Mouse (Mus musculus) stomach, embryonic 14.5 days (tissue): Measurements from ENCODE around the gene Ins2. TPM values are rescaled to one million over a fixed set of nuclear protein-coding genes. Genes with fewer than 3 reads are reported as not detected.

ENCODE experiments used
- ATAC-seq: fragments of 200-750 bp; cut with Nextera tagmentation; 2 replicates; pipeline ENCODE4 v1.8.0; 2017; ENCODE audit warnings: low read depth, moderate TSS enrichment; ENCODE audit not compliant: insufficient number of reproducible peaks, insufficient read depth, low FRiP score
- H3K27ac ChIP-seq: fragments of 300-500 bp; sonication (generic); 2 replicates; pipeline ENCODE4 v1.5.1; 2014; ENCODE audit warnings: mild to moderate bottlenecking, low read length, moderate library complexity, mixed read lengths
- H3K27me3 ChIP-seq: fragments of 300-500 bp; sonication (generic); 2 replicates; pipeline ENCODE4 v1.6.1; 2014; ENCODE audit warnings: low read length, control low read depth, mixed read lengths; ENCODE audit not compliant: control insufficient read depth, insufficient read depth
- H3K36me3 ChIP-seq: fragments of 300-500 bp; sonication (generic); 2 replicates; pipeline ENCODE4 v1.6.1; 2014; ENCODE audit warnings: mild to moderate bottlenecking, control low read depth, low read length, moderate library complexity, mixed read lengths; ENCODE audit not compliant: control insufficient read depth, insufficient read depth
- H3K4me1 ChIP-seq: fragments of 300-500 bp; sonication (generic); 2 replicates; pipeline ENCODE4 v1.6.1; 2014; ENCODE audit warnings: low read length, control low read depth, mixed read lengths; ENCODE audit not compliant: control insufficient read depth, insufficient read depth
- H3K4me2 ChIP-seq: fragments of 300-500 bp; sonication (generic); replicated peaks from 2 replicates; pipeline ENCODE4 v1.6.1; 2014; ENCODE audit warnings: low read depth, low read length, control low read depth
- H3K4me3 ChIP-seq: fragments of 300-500 bp; sonication (generic); 2 replicates; pipeline ENCODE4 v1.5.1; 2014; ENCODE audit warnings: low read depth, low read length, control low read depth
- H3K9ac ChIP-seq: fragments of 300-500 bp; sonication (generic); replicated peaks from 2 replicates; pipeline ENCODE4 v1.6.1; 2014; ENCODE audit warnings: low read depth, mild to moderate bottlenecking, control low read depth, low read length, moderate library complexity, mixed read lengths
- H3K9me3 ChIP-seq: fragments of 300-500 bp; sonication (generic); 2 replicates; pipeline ENCODE4 v1.6.1; 2016; ENCODE audit warnings: low read depth, low read length, control low read depth; ENCODE audit not compliant: control insufficient read depth
- WGBS: fragments of 180-500 bp; shearing (Covaris S2); extraction: QIAGEN DNeasy Blood & Tissue Kit; methylation state at CpG from one replicate; pipeline ENCODE4 v1.1.7; 2014; 5-methylcytosine and 5-hydroxymethylcytosine counted together
- polyA plus RNA-seq: library from polyadenylated mRNA; unstranded; fragments of >200 nt; fragmentation: Nextera tagmentation; extraction: Ambion mirVana; gene quantifications from 2 replicates; pipeline ENCODE4 v1.2.1, GENCODE M21; 2014

Ins2 gene
- polyA plus RNA-seq, 1 experiment from 2014 or later: not detected

DNA sequence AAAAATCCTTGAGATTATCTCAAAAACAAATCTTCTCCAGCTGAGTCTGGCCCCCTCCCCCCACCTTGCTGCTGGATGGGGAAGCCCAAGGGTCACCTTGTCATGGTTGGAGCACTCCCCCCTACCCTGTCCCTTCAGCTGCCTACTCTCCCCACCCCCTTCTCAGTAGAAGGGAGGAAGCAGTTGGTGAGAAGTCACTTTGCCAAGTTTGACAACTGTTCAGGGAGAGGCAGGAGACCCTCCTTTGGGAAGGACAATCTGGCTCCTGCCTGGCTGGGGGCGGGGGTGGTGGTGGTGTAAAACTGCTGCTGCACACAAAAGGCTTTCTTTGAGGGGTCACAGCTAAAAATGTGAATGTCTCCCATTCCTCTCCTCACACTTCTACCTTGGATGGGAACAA is 74.9 kb downstream of the Ins2 start:
- Histone ChIP-seq H3K9me3 (peaks cover 21% of the 10 kb centered on the region), H3K4me3 (no peak overlapping the region), H3K27ac (no peak overlapping the region), H3K4me1 (no peaks in the 10 kb centered on the region), H3K36me3 (peaks cover 5% of the 10 kb centered on the region; the same call in 1 of the 2 replicates), H3K9ac (no peak overlapping the region), H3K4me2 (no peak overlapping the region), H3K27me3 (0 out of 2 replicates have a peak, but pooled peaks cover 11% of the 10 kb centered on the region)
- ATAC-seq: no peak
- 82% methylated on average over 1 of the region's 1 CpGs for WGBS

DNA sequence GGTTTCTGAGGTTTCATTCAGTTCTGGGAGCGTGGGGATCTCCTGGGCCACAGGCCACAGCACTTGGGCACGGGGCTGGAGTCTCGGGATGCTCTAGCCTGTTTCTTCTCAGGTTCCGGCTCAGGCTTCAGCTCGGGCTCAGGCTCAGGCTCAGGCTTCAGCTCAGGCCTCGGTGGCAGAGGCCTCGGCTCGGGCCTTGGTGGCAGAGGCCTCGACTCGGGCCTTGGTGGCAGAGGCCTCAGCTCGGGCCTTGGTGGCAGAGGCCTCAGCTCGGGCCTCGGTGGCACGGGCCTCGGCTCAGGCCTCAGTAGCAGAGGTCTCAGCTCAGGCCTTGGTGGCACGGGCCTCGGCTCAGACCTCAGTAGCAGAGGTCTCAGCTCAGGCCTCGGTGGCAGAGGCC is 75.7 kb downstream of the Ins2 start:
- WGBS: 91% methylated on average over 18 of the region's 18 CpGs
- Histone ChIP-seq H3K36me3 (peaks cover 5% of the 10 kb centered on the region; the same call in 1 of the 2 replicates), H3K4me1 (no peaks in the 10 kb centered on the region), H3K4me3 (no peak overlapping the region), H3K27me3 (0 out of 2 replicates have a peak, but pooled peaks cover 11% of the 10 kb centered on the region), H3K9ac (no peak overlapping the region), H3K27ac (no peak overlapping the region), H3K4me2 (no peak overlapping the region), H3K9me3 (peaks cover 21% of the 10 kb centered on the region)
- ATAC-seq: no peak

DNA sequence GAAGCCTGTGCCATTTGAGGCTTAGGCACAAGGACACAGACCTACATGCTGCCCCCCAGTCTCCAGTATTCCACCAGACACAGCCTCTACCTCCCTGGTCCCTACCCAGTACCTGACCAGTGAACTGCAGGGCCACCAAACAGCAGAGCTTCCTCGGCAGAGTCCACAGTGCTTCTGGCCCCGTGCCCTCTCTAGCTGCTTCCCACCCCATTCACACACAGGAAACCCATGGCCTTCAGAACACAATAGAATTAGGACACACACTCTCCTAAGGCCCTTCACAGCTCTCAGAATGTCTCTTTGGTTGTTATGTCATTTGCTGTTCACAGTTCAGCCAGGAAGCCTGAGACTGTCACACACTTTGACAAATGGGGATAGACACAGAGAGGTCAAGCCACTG is 76.5 kb downstream of the Ins2 start, which contains the start of gene Igf2:
Gene Igf2, minus strand, starts transcription at position 158 of the 400 bp plus-strand sequence.
- 0 out of 2 replicates have a peak, but pooled peaks cover 11% of the 10 kb centered on the region for H3K27me3 ChIP-seq
- H3K36me3 ChIP-seq: peaks cover 5% of the 10 kb centered on the region; the same call in 1 of the 2 replicates
- H3K9me3 ChIP-seq: peaks cover 21% of the 10 kb centered on the region
- no peak within 1 kb of the TSS for H3K9ac ChIP-seq
- H3K4me2 ChIP-seq: no peak within 1 kb of the TSS
- no peaks in the 10 kb centered on the region for H3K4me1 ChIP-seq
- H3K27ac ChIP-seq: no peak within 1 kb of the TSS
- WGBS: 74% methylated on average over 2 of the region's 2 CpGs
- H3K4me3 ChIP-seq: no peak within 1 kb of the TSS
- ATAC-seq: no peak

DNA sequence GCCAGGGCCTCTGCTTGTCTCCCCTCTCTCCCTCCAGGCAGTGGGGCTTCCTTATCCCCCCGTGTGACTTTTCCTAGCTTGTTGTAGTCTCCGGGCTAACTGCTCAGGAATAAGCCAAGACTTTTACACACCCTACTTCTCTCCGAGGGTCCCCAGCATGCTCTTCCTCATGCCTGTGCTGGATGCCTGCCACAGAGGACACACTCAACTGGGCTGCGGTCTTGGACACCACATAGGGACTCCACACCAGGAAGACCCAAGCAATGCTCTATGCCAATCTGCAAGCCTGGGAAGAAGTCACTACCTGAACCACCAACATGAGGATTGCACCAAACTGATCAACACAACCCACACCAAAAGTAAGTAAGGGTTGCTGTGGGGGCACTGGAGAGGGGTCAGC is 77.1 kb downstream of the Ins2 start:
- Histone ChIP-seq H3K4me2 (no peak overlapping the region), H3K9ac (no peak overlapping the region), H3K27me3 (0 out of 2 replicates have a peak, but pooled peaks cover 12% of the 10 kb centered on the region), H3K9me3 (peaks cover 19% of the 10 kb centered on the region), H3K4me3 (no peak overlapping the region), H3K4me1 (no peaks in the 10 kb centered on the region), H3K36me3 (peaks cover 5% of the 10 kb centered on the region; the same call in 1 of the 2 replicates), H3K27ac (no peak overlapping the region)
- WGBS: 72% methylated on average over 4 of the region's 4 CpGs
- no peak for ATAC-seq

GRCm38 (mm10) chr7:142665364-142665763 is 77.8 kb downstream of the Ins2 start:
- Histone ChIP-seq H3K27ac (no peak overlapping the region), H3K4me1 (no peaks in the 10 kb centered on the region), H3K27me3 (peaks cover 14% of the 10 kb centered on the region; the same call in 1 of the 2 replicates), H3K4me2 (no peak overlapping the region), H3K36me3 (peaks cover 5% of the 10 kb centered on the region; the same call in 1 of the 2 replicates), H3K9ac (no peak overlapping the region), H3K4me3 (no peak overlapping the region; the same call in 1 of the 2 replicates), H3K9me3 (peaks cover 13% of the 10 kb centered on the region)
- no peak for ATAC-seq
- WGBS: 55% methylated on average over 5 of the region's 5 CpGs

DNA sequence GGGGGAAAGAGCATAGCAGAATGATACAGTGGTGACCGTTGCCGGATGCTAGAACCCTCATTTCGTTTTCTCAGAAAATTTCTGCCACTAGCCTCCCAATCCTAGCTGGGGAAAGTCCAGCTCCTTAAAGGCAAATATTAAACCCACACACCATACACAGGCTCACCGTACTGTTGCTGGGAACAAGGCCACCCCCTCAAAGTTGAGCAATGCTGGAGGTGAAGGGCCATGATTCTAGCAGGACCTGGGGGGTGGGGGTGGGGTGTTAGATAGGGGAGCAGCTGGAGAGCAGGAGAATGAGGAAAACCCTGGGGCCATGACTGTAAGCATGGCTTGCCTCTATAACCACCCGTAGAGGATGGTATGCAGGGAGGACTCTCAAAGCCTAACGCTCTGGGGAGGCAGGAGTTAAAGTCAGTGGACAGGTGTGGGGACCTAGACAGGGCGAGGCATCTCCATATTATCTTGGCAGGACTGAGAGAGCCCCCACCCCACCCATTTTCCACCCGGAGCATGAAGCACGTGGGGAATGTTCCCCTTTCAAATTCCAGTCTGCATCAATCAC is 78.6 kb downstream of the Ins2 start:
- 7% methylated on average over 9 of the region's 9 CpGs for WGBS
- Histone ChIP-seq H3K27ac (peak overlapping the region; percentile 70; the same call in 1 of the 2 replicates), H3K36me3 (peaks cover 5% of the 10 kb centered on the region; the same call in 1 of the 2 replicates), H3K4me2 (peak overlapping the region; percentile 58), H3K4me1 (no peaks in the 10 kb centered on the region), H3K9me3 (peaks cover 5% of the 10 kb centered on the region), H3K4me3 (peak overlapping the region; percentile 43), H3K9ac (peak overlapping the region; percentile 51), H3K27me3 (peaks cover 17% of the 10 kb centered on the region; the same call in 1 of the 2 replicates)
- ATAC-seq: no peak

DNA sequence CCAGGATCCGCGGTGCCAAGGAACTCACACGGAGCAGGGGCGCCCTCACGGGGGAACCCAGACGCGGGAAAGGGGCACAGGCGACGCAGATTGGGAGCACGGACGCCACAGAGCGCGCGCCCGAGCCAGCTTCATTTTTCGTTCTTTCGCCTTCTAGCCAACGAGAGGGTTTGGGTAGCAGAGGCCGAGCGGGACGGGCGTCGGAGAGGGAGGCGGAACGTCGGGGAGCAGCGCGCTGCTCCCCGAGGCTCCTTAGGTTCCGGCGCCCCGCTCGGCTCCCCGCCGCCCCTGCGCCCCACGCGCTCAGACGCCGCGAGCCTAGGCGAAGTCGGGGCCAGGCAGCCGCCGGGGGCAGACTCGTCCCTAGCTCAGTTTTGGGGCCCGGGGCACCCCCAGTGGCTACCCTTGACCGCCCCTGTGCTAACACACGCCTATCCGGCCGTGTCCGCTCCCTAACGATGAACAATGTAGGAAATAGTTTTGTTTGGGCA is 79.2 kb downstream of the Ins2 start:
- Histone ChIP-seq H3K4me1 (no peaks in the 10 kb centered on the region), H3K9me3 (no peaks in the 10 kb centered on the region), H3K27ac (peak overlapping the region; percentile 70; the same call in 1 of the 2 replicates), H3K4me3 (peak overlapping the region; percentile 43), H3K9ac (peak overlapping the region; percentile 51), H3K27me3 (peaks cover 17% of the 10 kb centered on the region; the same call in 1 of the 2 replicates), H3K36me3 (peaks cover 5% of the 10 kb centered on the region; the same call in 1 of the 2 replicates), H3K4me2 (peak overlapping the region; percentile 58)
- ATAC-seq: no peak
- under 1% methylated on average over 53 of the region's 53 CpGs for WGBS

GRCm38 (mm10) chr7:142663151-142663550 is 80.0 kb downstream of the Ins2 start:
- H3K9me3 ChIP-seq: no peaks in the 10 kb centered on the region
- WGBS: 34% methylated on average over 5 of the region's 5 CpGs
- no peak overlapping the region for H3K9ac ChIP-seq
- peak overlapping the region; percentile 58 for H3K4me2 ChIP-seq
- no peaks in the 10 kb centered on the region for H3K4me1 ChIP-seq
- peaks cover 5% of the 10 kb centered on the region; the same call in 1 of the 2 replicates for H3K36me3 ChIP-seq
- peak overlapping the region; percentile 43 for H3K4me3 ChIP-seq
- peaks cover 18% of the 10 kb centered on the region; the same call in 1 of the 2 replicates for H3K27me3 ChIP-seq
- ATAC-seq: no peak
- no peak overlapping the region for H3K27ac ChIP-seq
